Mouse (Mus musculus) heart, embryonic 15.5 days (tissue): ENCODE measurements at regions not wholly inside any gene's neighbourhood (a gene's known extent, or its start where the extent isn't known, plus 50 kb on each side); places are given as distances from the start of the nearest gene placed in this dataset.

Source experiments
- ATAC-seq: fragments of 200-750 bp; cut with Nextera tagmentation; replicated peaks from 2 replicates; pipeline ENCODE4 v1.8.0; 2017; ENCODE audit warnings: low read depth, moderate TSS enrichment; ENCODE audit not compliant: insufficient number of reproducible peaks, insufficient read depth, low FRiP score
- H3K27ac ChIP-seq: fragments of 300-500 bp; sonication (generic); 2 replicates; pipeline ENCODE4 v1.5.1; 2015; ENCODE audit warnings: mild to moderate bottlenecking, inconsistent platforms
- H3K27me3 ChIP-seq: fragments of 300-500 bp; sonication (generic); 2 replicates; pipeline ENCODE4 v1.6.1; 2015; ENCODE audit warnings: inconsistent platforms
- H3K36me3 ChIP-seq: fragments of 300-500 bp; sonication (generic); 2 replicates; pipeline ENCODE4 v1.6.1; 2015; ENCODE audit warnings: mild to moderate bottlenecking, inconsistent platforms
- H3K4me1 ChIP-seq: fragments of 300-500 bp; sonication (generic); replicated peaks from 2 replicates; pipeline ENCODE4 v1.6.1; 2015; ENCODE audit warnings: inconsistent platforms
- H3K4me2 ChIP-seq: fragments of 300-500 bp; sonication (generic); 2 replicates; pipeline ENCODE4 v1.6.1; 2015; ENCODE audit warnings: inconsistent platforms, mild to moderate bottlenecking, moderate library complexity
- H3K4me3 ChIP-seq: fragments of 300-500 bp; sonication (generic); 2 replicates; pipeline ENCODE4 v1.5.1; 2015; ENCODE audit warnings: mild to moderate bottlenecking, inconsistent platforms
- H3K9ac ChIP-seq: fragments of 300-500 bp; sonication (generic); 2 replicates; pipeline ENCODE4 v1.6.1; 2015; ENCODE audit warnings: mild to moderate bottlenecking, inconsistent platforms
- H3K9me3 ChIP-seq: fragments of 300-500 bp; sonication (generic); replicated peaks from 2 replicates; pipeline ENCODE4 v1.6.1; 2016; ENCODE audit warnings: inconsistent platforms
- WGBS: fragments of 180-500 bp; shearing (Covaris S2); methylation state at CpG from one replicate; pipeline ENCODE4 v1.1.7; 2015; ENCODE audit warnings: mixed read lengths; 5-methylcytosine and 5-hydroxymethylcytosine counted together

DNA sequence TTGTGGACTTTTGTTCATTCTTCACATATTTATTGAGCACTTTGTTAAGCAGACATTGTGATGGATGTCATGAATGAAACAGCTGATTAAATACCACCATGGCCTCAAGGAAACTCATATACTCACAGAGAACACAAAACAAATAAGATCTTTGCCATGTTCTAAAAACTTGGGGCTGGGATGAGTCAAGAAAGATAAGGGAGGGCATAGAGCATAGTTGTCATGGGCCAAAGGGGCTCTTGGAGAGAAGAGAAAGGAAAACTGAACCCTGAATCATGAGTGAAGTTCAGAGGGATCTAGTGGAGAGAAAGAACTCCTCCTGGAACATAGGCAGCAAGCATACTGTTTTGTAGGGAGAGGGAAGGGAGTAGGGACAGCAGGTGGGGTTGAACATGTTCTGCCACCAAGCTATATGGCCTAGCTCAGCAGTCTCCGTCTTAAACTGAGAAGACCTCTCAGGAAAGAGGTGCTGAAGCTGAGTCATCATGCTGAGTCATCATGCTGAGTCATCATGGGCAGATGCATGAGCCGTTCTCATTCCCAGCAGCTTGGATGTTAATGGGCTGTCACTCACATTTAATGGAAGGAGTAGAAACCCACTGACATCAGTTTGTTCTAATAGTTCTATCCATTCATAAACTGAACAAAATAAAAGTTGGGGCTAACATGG is 69.6 kb downstream of the Cetn3 start:
- Histone ChIP-seq H3K4me1 (peaks cover 10% of the 10 kb centered on the region), H3K4me2 (no peak overlapping the region), H3K27ac (no peak overlapping the region), H3K9ac (no peak overlapping the region), H3K9me3 (no peaks in the 10 kb centered on the region), H3K36me3 (no peaks in the 10 kb centered on the region), H3K27me3 (no peaks in the 10 kb centered on the region), H3K4me3 (no peak overlapping the region)
- ATAC-seq, result no peak; the same call in 1 of the 2 replicates
- WGBS, result 38% methylated on average over 2 of the region's 2 CpGs

- 24% methylated on average over 4 of the region's 4 CpGs for WGBS
- Histone ChIP-seq H3K36me3 (no peaks in the 10 kb centered on the region), H3K4me2 (peak overlapping the region; percentile 43), H3K27me3 (no peaks in the 10 kb centered on the region), H3K9me3 (no peaks in the 10 kb centered on the region), H3K4me1 (peaks cover 10% of the 10 kb centered on the region), H3K27ac (peak overlapping the region; percentile 41), H3K9ac (no peak overlapping the region), H3K4me3 (no peak overlapping the region)
- ATAC-seq, result peak; percentile 81
Measured at GRCm38 (mm10) chr13:81856072-81856471, 73.2 kb downstream of the Cetn3 start.

GRCm38 (mm10) chr13:81860683-81861082 is 77.8 kb downstream of the Cetn3 start:
- no peaks in the 10 kb centered on the region for H3K36me3 ChIP-seq
- WGBS, result 29% methylated on average over 4 of the region's 4 CpGs
- H3K27ac ChIP-seq, result no peak overlapping the region
- peak overlapping the region; percentile 36; the same call in 1 of the 2 replicates for H3K4me2 ChIP-seq
- H3K4me3 ChIP-seq, result no peak overlapping the region
- ATAC-seq, result no peak
- H3K27me3 ChIP-seq, result no peaks in the 10 kb centered on the region
- peaks cover 11% of the 10 kb centered on the region for H3K4me1 ChIP-seq
- no peaks in the 10 kb centered on the region for H3K9me3 ChIP-seq
- H3K9ac ChIP-seq, result no peak overlapping the region

DNA sequence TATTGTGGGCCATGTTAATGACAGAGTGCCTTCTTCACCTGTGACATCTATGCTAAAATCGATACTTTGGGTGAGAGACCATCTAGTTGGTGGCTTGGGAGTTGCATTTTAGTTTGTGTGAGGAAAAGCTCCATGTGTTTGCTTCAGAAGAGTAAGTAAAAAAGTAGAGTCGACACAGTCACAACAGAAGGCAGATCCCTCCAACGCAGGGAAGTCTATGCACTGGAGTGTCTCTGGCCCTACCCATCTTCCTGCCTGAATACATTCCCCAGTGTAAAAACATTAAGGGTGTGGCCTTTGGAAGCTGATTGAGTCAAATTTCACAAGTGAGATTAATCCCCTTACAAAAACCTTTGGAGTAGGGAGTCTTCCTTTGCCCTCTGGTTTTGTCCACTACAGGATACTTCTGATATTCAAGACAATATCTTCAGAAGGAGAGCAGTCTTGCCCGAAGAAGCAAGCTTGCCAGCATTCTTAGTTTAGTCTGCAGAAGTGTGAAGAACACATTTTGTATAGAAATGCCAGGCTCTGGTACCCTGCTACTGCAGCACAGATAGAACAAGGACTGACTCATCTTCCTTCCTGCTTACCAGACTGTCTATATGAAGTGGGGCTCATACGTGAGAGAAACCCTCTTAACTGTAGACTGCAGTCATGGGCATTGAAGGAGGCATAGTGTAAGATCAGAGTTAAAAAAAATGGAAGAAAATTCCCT is 79.2 kb downstream of the Cetn3 start:
- H3K9me3 ChIP-seq, result no peaks in the 10 kb centered on the region
- no peak overlapping the region for H3K27ac ChIP-seq
- no peaks in the 10 kb centered on the region for H3K27me3 ChIP-seq
- no peak overlapping the region for H3K4me2 ChIP-seq
- ATAC-seq, result no peak
- WGBS, result 82% methylated on average over 5 of the region's 5 CpGs
- H3K4me1 ChIP-seq, result peaks cover 3% of the 10 kb centered on the region; the same call in 1 of the 2 replicates
- H3K9ac ChIP-seq, result no peak overlapping the region
- H3K4me3 ChIP-seq, result no peak overlapping the region
- H3K36me3 ChIP-seq, result no peaks in the 10 kb centered on the region

DNA sequence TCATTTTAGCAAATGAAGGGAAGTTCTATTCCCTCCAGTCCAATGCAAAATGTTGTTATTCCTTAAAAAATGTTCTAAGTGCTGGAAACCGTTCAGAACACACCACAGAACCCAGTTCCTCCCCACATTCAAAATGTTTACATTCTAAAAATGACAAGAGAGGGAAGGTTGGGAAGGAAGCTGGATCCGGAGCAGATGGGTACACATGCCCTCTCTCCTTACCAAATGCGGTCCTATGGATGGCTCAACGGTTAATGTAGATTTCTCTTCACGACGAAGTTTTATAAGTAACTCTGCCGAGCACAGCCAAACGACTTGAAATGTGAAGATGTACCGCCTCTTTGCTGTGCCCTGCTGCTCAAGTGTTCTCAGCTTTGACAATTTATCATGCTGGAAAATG is 88.3 kb downstream of the Cetn3 start:
- Histone ChIP-seq H3K4me3 (no peak overlapping the region), H3K27ac (no peak overlapping the region), H3K36me3 (no peaks in the 10 kb centered on the region), H3K4me1 (no peaks in the 10 kb centered on the region), H3K27me3 (no peaks in the 10 kb centered on the region), H3K9me3 (no peaks in the 10 kb centered on the region), H3K4me2 (no peak overlapping the region), H3K9ac (no peak overlapping the region)
- ATAC-seq, result no peak
- 82% methylated on average over 9 of the region's 9 CpGs for WGBS

DNA sequence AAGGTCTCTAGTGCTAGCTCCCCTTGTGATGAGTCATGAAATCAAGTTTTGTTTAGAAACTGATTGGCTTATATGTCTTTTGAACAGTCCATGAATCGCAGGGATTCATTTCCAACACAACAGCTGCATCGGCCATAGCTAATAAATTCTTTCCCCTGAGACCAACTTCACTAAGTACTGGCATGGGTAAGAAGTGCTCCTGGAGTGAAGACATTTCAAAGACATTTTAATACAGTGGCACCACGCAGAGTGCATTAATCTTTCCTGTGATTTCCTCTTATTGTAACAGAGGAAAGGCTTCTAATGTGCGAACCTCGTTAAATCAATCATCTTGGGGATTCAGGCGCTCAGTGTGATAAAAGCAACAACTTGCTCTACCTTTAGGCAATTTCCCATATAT is 103.0 kb downstream of the Cetn3 start:
- Histone ChIP-seq H3K27ac (no peak overlapping the region), H3K4me3 (no peak overlapping the region), H3K4me1 (no peaks in the 10 kb centered on the region), H3K9me3 (no peaks in the 10 kb centered on the region), H3K27me3 (no peaks in the 10 kb centered on the region), H3K9ac (no peak overlapping the region), H3K4me2 (no peak overlapping the region), H3K36me3 (no peaks in the 10 kb centered on the region)
- 71% methylated on average over 6 of the region's 6 CpGs for WGBS
- ATAC-seq, result no peak

DNA sequence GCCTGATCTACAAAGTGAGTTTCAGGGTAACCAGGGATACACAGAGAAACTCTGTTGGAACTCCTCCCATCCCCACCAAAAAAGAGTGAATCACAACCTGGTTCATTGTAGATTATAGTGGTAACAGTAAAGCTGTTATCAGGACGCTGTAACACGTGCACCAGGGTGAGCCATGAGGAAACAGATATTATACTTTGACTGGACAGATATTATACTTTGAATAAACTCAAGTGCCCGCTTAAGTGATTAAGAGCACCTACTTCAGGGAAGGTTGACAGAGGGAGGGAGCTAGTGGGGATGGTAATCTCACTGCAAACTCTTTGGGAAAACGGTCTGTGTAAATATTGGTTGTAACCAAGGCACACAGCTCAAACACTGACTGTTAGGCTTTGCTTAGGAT is 147.4 kb downstream of the Cetn3 start:
- no peaks in the 10 kb centered on the region for H3K27me3 ChIP-seq
- H3K9me3 ChIP-seq, result no peaks in the 10 kb centered on the region
- H3K36me3 ChIP-seq, result no peaks in the 10 kb centered on the region
- H3K4me2 ChIP-seq, result no peak overlapping the region
- H3K9ac ChIP-seq, result no peak overlapping the region
- H3K4me1 ChIP-seq, result peaks cover 10% of the 10 kb centered on the region
- H3K27ac ChIP-seq, result no peak overlapping the region
- ATAC-seq, result no peak
- 40% methylated on average over 4 of the region's 4 CpGs for WGBS
- no peak overlapping the region for H3K4me3 ChIP-seq

GRCm38 (mm10) chr13:81931199-81931598 is 148.3 kb downstream of the Cetn3 start:
- Histone ChIP-seq H3K4me3 (no peak overlapping the region), H3K36me3 (no peaks in the 10 kb centered on the region), H3K4me1 (peaks cover 10% of the 10 kb centered on the region), H3K9me3 (no peaks in the 10 kb centered on the region), H3K4me2 (peak overlapping the region; percentile 29; the same call in 1 of the 2 replicates), H3K9ac (no peak overlapping the region), H3K27ac (no peak overlapping the region), H3K27me3 (no peaks in the 10 kb centered on the region)
- peak; percentile 22; the same call in 1 of the 2 replicates for ATAC-seq
- 32% methylated on average over 2 of the region's 2 CpGs for WGBS

- Histone ChIP-seq H3K27me3 (no peaks in the 10 kb centered on the region), H3K36me3 (no peaks in the 10 kb centered on the region), H3K9ac (no peak overlapping the region), H3K4me1 (no peaks in the 10 kb centered on the region), H3K27ac (no peak overlapping the region), H3K4me3 (no peak overlapping the region), H3K9me3 (no peaks in the 10 kb centered on the region), H3K4me2 (no peak overlapping the region)
- 68% methylated on average over 3 of the region's 3 CpGs for WGBS
- no peak for ATAC-seq
Measured at GRCm38 (mm10) chr13:81937061-81937460, 154.2 kb downstream of the Cetn3 start.

- peak overlapping the region; percentile 57 for H3K4me2 ChIP-seq
- no peak overlapping the region for H3K9ac ChIP-seq
- 14% methylated on average over 9 of the region's 9 CpGs for WGBS
- ATAC-seq, result no peak
- no peak overlapping the region for H3K27ac ChIP-seq
- H3K4me1 ChIP-seq, result peaks cover 6% of the 10 kb centered on the region; the same call in 1 of the 2 replicates
- H3K27me3 ChIP-seq, result no peaks in the 10 kb centered on the region
- no peaks in the 10 kb centered on the region for H3K9me3 ChIP-seq
- H3K36me3 ChIP-seq, result no peaks in the 10 kb centered on the region
- H3K4me3 ChIP-seq, result peak overlapping the region; percentile 25
Measured at GRCm38 (mm10) chr13:81944047-81944446, 161.2 kb downstream of the Cetn3 start.

DNA sequence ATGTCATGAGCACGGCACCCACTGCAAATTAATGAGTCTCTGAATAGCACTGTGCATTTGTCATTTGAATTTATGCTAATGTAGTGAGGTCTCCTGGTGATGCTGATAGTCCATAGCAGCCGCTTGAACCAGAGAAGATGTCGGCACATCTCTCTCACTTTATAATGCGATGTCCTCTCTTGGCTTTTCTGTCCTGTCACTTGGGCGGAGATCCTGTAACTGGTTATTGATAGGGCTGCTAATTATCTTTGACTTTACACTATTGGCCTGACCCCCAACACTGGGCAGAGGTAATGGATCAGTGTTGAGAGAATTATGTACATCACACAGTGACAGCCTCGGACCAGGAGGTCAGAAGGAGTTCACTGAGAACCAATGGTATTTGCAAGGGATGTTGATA is 161.6 kb downstream of the Cetn3 start:
- no peaks in the 10 kb centered on the region for H3K9me3 ChIP-seq
- H3K4me1 ChIP-seq, result peaks cover 6% of the 10 kb centered on the region; the same call in 1 of the 2 replicates
- no peaks in the 10 kb centered on the region for H3K27me3 ChIP-seq
- no peak overlapping the region for H3K9ac ChIP-seq
- WGBS, result 52% methylated on average over 6 of the region's 6 CpGs
- no peaks in the 10 kb centered on the region for H3K36me3 ChIP-seq
- H3K27ac ChIP-seq, result no peak overlapping the region
- ATAC-seq, result no peak
- H3K4me3 ChIP-seq, result peak overlapping the region; percentile 25
- peak overlapping the region; percentile 57 for H3K4me2 ChIP-seq
